Mouse (Mus musculus): Measurements from ENCODE around the gene Plcb1. TPM values are rescaled to one million over a fixed set of nuclear protein-coding genes. Genes with fewer than 3 reads are reported as not detected.

Gene Plcb1
- total RNA-seq, 1 experiment: 0.89 TPM

DNA sequence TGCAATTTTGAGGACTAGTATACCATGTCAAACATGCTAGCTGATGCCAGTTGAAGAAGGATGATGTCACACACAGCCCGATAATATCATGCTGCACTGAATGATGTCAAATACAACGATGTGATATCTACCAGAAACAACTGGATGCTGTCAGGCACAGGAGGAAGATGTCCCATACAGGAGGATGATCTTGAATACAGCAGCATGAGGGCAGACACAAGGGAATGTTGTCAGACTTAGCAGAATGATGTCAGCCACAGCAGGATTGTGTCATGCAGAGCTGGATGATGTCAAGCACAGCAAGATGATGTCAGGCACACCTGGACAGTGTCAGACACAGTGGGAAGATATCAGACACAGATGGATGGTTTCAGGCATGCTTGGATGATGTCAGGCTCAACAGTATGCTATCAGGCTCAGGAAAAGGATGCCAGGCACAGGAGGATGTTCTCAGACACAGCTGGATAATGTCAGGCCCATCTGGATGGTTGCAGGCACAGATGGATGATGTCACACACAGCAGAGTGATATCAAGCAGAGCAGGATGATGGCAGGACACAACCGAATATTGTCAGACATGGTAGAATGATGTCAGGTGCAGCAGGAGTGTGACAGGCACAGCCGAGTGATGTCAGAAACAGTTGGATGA lies 338.0 kb downstream of the Plcb1 start:
- H3K4me3 ChIP-seq (ENCODE audit: insufficient read depth in 1 of 2, low read depth in 1 of 2, low read length in 2 of 2, poor library complexity in 1 of 2, severe bottlenecking in 1 of 2): no peak overlapping the region
- H3K27ac ChIP-seq (ENCODE audit: insufficient read depth, low read depth, low read length, poor library complexity, severe bottlenecking): no peak overlapping the region
- H3K9me3 ChIP-seq (ENCODE audit: control insufficient read depth, insufficient read depth, low read depth, low read length): no peaks in the 10 kb centered on the region
- H3K4me1 ChIP-seq (ENCODE audit: control insufficient read depth in 2 of 2, insufficient read depth in 2 of 2, low read length in 2 of 2, poor library complexity in 1 of 2): no peaks in the 10 kb centered on the region
- no peak for DNase-seq (ENCODE audit: low read depth, low spot score)
- TF ChIP-seq ZNF384 (IDR thresholded peaks at IDR 0.05; ENCODE audit: low read depth, low read length) (no peak), HCFC1 (IDR thresholded peaks at IDR 0.05; ENCODE audit: borderline replicate concordance, insufficient read depth, low read length) (no peak), CHD2 (IDR thresholded peaks at IDR 0.05; ENCODE audit: low read depth, low read length) (no peak), MAFK (IDR thresholded peaks at IDR 0.05; ENCODE audit: insufficient read depth, low read depth, low read length) (no peak), ZC3H11A (IDR thresholded peaks at IDR 0.05; ENCODE audit: borderline replicate concordance, low read depth, low read length) (no peak)
- in situ Hi-C loops (cut with MboI; ENCODE audit: low sequenced_read_pairs in 2 of 2, unreplicated experiment in 2 of 2): no loop called here
- H3K36me3 ChIP-seq (ENCODE audit: control insufficient read depth, insufficient read depth, low read length, poor library complexity, severe bottlenecking): no peaks in the 10 kb centered on the region
- H3K9ac ChIP-seq (ENCODE audit: insufficient read depth, low read depth, low read length, poor library complexity, severe bottlenecking): no peak overlapping the region

DNA sequence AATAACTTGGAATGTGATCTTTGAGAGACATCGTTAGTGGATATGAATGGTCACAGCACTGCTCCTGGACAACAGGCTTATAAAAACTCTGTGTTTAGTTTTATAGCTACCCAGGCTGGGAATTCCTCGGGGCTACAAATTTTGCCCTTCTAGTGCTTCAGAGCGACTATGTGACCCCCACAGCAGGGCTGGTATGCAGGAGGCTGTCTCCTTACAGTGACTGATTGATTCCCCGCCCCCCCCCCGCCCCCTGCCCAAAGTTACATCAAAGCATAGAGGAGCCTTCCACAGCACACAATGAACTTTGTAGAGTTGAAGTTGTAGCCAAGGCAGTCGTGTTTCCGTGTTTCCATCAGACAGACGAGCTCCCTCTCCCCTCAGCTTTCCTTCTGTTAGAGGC lies 354.7 kb downstream of the Plcb1 start:
- no peaks in the 10 kb centered on the region for H3K36me3 ChIP-seq (ENCODE audit: control insufficient read depth, insufficient read depth, low read length, poor library complexity, severe bottlenecking)
- no peak for DNase-seq (ENCODE audit: low read depth, low spot score)

DNA sequence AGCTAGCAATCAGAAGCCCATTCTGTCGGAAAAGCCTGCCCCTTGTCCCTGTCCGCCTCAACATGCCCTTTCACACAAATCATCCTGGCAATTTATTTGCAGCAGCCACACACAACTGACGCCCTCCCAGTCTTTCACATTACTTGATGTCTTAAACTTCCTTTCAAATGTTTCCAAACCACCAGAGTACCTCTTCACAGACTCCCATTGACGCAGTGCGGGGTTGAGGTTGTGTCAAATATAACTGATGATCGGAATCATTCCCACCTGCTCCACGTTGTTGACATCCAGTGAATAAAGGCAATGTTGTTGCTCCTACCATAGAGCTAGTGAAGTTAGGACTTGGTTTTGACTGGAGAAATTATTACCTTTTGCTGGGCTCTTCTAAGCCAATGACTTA lies 366.4 kb downstream of the Plcb1 start:
- Histone ChIP-seq H3K4me3 (ENCODE audit: insufficient read depth in 1 of 2, low read depth in 1 of 2, low read length in 2 of 2, poor library complexity in 1 of 2, severe bottlenecking in 1 of 2) (no peak overlapping the region), H3K27ac (ENCODE audit: insufficient read depth, low read depth, low read length, poor library complexity, severe bottlenecking) (no peak overlapping the region), H3K9me3 (ENCODE audit: control insufficient read depth, insufficient read depth, low read depth, low read length) (no peaks in the 10 kb centered on the region), H3K36me3 (ENCODE audit: control insufficient read depth, insufficient read depth, low read length, poor library complexity, severe bottlenecking) (no peaks in the 10 kb centered on the region), H3K4me1 (ENCODE audit: control insufficient read depth in 2 of 2, insufficient read depth in 2 of 2, low read length in 2 of 2, poor library complexity in 1 of 2) (no peaks in the 10 kb centered on the region), H3K9ac (ENCODE audit: insufficient read depth, low read depth, low read length, poor library complexity, severe bottlenecking) (no peak overlapping the region)
- in situ Hi-C loops (cut with MboI; ENCODE audit: low sequenced_read_pairs in 2 of 2, unreplicated experiment in 2 of 2): no loop called here
- no peak for DNase-seq (ENCODE audit: low read depth, low spot score)
- TF ChIP-seq MAFK (IDR thresholded peaks at IDR 0.05; ENCODE audit: insufficient read depth, low read depth, low read length) (no peak), ZNF384 (IDR thresholded peaks at IDR 0.05; ENCODE audit: low read depth, low read length) (no peak), CHD2 (IDR thresholded peaks at IDR 0.05; ENCODE audit: low read depth, low read length) (no peak), HCFC1 (IDR thresholded peaks at IDR 0.05; ENCODE audit: borderline replicate concordance, insufficient read depth, low read length) (no peak), ZC3H11A (IDR thresholded peaks at IDR 0.05; ENCODE audit: borderline replicate concordance, low read depth, low read length) (no peak)

More for the DNA sequence above, 354.7 kb downstream of the Plcb1 start:
- TF ChIP-seq ZC3H11A (IDR thresholded peaks at IDR 0.05; ENCODE audit: borderline replicate concordance, low read depth, low read length) (no peak), MAFK (IDR thresholded peaks at IDR 0.05; ENCODE audit: insufficient read depth, low read depth, low read length) (no peak), ZNF384 (IDR thresholded peaks at IDR 0.05; ENCODE audit: low read depth, low read length) (no peak), CHD2 (IDR thresholded peaks at IDR 0.05; ENCODE audit: low read depth, low read length) (no peak), HCFC1 (IDR thresholded peaks at IDR 0.05; ENCODE audit: borderline replicate concordance, insufficient read depth, low read length) (no peak)
- no peaks in the 10 kb centered on the region for H3K9me3 ChIP-seq (ENCODE audit: control insufficient read depth, insufficient read depth, low read depth, low read length)
- H3K4me1 ChIP-seq (ENCODE audit: control insufficient read depth in 2 of 2, insufficient read depth in 2 of 2, low read length in 2 of 2, poor library complexity in 1 of 2): no peaks in the 10 kb centered on the region
- in situ Hi-C loops (cut with MboI; ENCODE audit: low sequenced_read_pairs in 2 of 2, unreplicated experiment in 2 of 2): no loop called here
- H3K4me3 ChIP-seq (ENCODE audit: insufficient read depth in 1 of 2, low read depth in 1 of 2, low read length in 2 of 2, poor library complexity in 1 of 2, severe bottlenecking in 1 of 2): no peak overlapping the region
- no peak overlapping the region for H3K9ac ChIP-seq (ENCODE audit: insufficient read depth, low read depth, low read length, poor library complexity, severe bottlenecking)
- H3K27ac ChIP-seq (ENCODE audit: insufficient read depth, low read depth, low read length, poor library complexity, severe bottlenecking): no peak overlapping the region

DNA sequence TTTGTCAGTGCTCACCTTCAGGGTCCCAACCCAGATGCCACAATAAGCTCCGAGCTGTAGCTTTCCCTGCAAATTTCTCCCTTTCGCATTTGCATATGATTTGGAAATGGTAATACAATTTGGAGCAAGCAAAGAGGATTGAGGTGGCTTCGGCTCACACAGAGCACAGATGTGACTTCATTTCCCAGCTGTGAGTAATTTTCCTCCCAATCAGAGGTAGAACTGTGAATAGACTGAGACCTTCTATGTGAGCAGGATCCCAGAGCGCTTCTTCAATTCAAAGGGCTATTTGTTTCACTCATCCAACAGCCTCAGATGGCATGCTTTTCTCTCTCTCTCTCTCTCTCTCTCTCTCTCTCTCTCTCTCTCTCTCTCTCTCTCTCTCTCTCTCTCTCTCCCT lies 367.4 kb downstream of the Plcb1 start:
- no peaks in the 10 kb centered on the region for H3K4me1 ChIP-seq (ENCODE audit: control insufficient read depth in 2 of 2, insufficient read depth in 2 of 2, low read length in 2 of 2, poor library complexity in 1 of 2)
- no peaks in the 10 kb centered on the region for H3K9me3 ChIP-seq (ENCODE audit: control insufficient read depth, insufficient read depth, low read depth, low read length)
- no peak overlapping the region for H3K4me3 ChIP-seq (ENCODE audit: insufficient read depth in 1 of 2, low read depth in 1 of 2, low read length in 2 of 2, poor library complexity in 1 of 2, severe bottlenecking in 1 of 2)
- TF ChIP-seq ZC3H11A (IDR thresholded peaks at IDR 0.05; ENCODE audit: borderline replicate concordance, low read depth, low read length): no peak
- no peak for TF ChIP-seq MAFK (IDR thresholded peaks at IDR 0.05; ENCODE audit: insufficient read depth, low read depth, low read length)
- TF ChIP-seq ZNF384 (IDR thresholded peaks at IDR 0.05; ENCODE audit: low read depth, low read length): no peak
- TF ChIP-seq HCFC1 (IDR thresholded peaks at IDR 0.05; ENCODE audit: borderline replicate concordance, insufficient read depth, low read length): no peak
- TF ChIP-seq CHD2 (IDR thresholded peaks at IDR 0.05; ENCODE audit: low read depth, low read length): no peak
- no peaks in the 10 kb centered on the region for H3K36me3 ChIP-seq (ENCODE audit: control insufficient read depth, insufficient read depth, low read length, poor library complexity, severe bottlenecking)
- no peak for DNase-seq (ENCODE audit: low read depth, low spot score)
- no peak overlapping the region for H3K9ac ChIP-seq (ENCODE audit: insufficient read depth, low read depth, low read length, poor library complexity, severe bottlenecking)
- in situ Hi-C loops (cut with MboI; ENCODE audit: low sequenced_read_pairs in 2 of 2, unreplicated experiment in 2 of 2): no loop called here
- no peak overlapping the region for H3K27ac ChIP-seq (ENCODE audit: insufficient read depth, low read depth, low read length, poor library complexity, severe bottlenecking)
